Mouse (Mus musculus): ENCODE measurements around the gene Agmo.

Agmo gene

DNA sequence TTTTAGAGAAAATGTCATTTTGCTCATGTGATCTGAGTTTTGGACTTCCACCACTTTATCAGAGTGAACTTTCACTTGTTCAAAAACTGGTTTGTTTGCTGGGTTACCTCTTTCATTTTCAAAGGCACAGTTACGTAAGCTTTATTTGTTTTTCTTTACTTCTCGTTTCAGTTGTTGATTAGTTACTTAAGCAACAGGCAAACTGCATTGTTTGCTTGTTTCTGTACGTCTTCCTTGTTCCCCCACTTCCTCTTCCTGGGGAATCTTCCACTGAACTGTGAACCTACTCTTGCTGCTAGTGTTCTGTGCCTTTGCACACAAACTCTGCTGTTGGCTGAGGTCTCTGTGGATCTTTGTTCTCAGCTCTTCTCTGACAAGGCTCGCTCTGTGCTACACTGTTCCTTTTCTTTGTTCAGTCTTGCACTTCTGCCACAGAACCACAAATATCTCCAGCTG lies at the start of gene Agmo:
Gene Agmo, plus strand, starts transcription at position 76 of the 456 bp plus-strand sequence.
- peak; percentile 46 for DNase-seq

DNA sequence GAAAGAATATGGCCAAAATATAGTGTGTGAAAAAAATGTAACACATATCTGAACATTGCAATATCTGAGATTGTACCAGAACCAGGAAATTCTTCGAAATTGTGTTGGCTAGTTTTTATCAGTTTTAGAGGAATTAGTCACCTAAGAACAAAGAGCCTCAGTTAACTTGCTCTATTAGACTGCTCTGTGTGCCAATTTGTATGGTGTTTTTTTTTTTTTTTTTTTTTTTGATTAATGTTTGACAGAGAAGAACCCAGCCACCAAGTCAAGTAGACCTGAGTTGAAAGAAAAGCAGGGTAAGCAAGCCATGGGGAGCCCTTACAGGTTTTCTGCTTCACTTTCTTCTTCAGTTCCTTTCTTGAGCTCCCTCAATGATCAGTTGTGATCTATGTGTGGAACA lies 10.3 kb upstream of the Agmo start:
- DNase-seq, result no peak

DNA sequence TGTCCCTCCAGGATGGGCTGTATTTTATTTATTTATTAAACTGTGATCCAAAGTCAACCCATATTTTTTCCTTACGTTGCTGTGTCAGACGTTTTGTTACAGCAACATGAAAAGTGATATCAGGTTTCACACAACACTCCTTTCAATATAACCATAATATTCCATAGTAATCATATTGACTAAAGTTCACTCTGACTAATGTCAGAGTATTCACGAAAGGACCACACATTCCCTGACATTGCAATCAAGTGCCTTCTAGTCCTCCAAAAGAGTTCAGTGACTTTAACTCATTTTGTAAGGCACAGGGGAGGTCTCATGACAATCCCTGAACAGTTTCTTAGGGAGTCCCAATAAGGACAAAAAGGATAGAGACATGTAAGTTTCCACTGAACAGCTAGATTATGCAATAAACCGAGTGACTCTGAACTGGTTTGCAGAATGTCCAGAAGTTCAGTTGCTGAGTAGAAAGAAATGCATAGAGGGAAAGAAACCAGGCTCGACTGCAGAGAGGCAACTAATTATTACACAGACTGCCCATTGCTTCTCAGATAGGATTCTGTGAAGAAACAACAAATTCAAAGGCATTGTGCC lies 371 bp upstream of the Agmo start:
- peak; percentile 33 for DNase-seq

DNA sequence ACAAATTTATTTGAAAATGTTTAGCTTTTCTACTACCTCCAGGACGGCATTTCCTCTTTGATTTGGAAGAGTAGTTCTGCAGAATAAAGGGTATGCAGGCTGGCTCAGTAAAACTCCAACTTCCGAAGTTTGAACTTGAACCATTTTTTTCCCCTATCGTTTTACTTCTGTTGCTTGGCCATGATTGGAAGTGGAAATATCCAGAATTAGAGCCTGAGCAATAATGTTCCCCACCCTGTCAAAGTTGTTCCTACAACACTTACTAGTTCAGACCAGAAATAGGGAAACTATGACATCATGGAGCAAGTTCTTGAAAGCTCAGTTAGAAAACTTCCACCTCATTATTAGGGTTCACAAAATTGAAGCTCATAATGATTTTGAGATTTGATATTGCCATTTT lies 1.0 kb downstream of the Agmo start:
- peak; percentile 20 for DNase-seq

DNA sequence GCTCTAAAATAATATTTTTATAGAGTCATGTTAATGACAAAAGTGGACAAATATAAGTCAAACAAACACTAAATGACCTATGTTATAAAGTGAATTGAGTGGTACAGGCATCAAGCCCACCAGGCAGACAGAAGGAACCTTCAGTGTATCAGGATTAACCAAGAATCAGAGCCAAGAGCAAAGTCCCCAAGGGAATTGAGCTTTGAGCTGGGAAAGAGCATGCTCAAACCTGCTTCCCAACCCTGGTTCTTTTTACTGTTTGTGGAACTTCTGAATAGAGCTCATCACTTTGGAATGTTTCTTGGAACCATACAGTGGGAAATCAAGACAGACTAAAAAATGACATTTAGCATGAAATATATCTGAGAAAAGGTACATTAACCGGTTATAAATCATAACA lies 3.4 kb downstream of the Agmo start:
- DNase-seq, result no peak

DNA sequence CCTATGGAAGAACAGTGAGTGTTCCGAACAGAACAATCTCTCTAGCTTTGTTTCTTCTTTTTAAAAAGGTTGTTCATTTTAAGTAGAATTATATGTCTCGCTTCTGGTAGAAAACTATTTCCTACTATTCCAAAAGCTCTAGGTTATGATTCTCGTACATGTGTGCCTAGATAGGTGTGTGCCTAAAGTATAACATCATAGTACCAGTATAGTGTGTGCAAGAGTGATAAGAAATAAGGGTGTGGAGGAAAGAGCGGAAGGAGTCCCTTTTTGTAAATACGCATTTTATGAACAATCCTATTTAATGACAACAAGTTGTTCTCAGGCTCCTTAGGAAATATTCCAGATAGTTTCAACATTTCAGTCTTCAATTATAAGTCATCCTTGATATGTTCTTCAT lies 10.2 kb downstream of the Agmo start:
- no peak for DNase-seq

DNA sequence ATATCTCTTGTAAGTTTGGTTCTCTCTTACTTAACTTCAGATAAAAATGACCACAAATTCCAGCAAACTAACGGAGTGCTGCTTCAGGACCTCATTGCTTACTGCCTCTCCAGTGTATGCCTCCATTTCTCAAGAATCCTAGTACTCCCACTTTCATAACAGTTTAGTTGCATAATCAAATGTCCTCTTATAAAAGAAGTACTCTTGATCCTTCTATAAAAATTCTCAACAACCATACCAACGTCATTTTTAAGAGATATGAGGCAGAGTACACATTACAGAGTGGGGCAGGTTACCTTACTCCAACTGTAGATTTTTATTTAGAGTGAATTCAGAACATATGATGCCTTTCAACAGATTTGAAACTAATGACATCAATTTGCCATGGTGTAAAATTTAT lies 15.7 kb downstream of the Agmo start:
- peak; percentile 37 for DNase-seq

DNA sequence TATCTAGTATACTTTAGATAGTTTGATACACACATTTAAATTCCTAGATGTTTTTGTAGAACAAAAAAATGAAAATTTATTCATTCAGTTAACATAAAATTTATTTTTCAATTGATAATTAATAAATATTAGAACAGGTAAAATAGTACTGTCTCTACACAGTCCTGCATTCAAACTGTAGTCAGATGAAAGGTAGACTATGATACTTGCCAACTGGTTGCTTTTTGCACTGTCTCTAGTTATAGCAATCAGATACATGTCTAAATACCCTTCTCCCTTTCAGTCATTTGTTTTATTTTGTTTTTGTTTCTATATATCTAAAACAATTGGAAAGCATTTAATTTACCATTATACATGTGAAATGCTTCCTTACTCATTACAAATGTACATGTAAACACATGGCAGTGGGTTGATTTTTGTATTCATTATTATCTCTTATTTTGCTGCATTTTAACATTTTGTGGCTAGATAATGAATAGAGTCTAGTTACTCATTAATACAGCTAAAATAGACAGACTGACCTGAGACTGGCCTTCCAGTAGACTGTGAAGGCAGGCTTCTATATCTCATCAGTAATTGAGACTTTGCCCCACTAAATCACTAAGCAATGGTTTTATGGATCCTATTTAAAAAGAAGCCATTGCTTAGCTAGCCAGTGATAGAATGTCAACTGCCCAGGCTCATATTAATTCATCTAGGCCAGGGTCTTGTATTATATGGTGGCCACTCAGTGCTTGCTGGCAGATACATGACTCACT lies 18.5 kb downstream of the Agmo start:
- no peak for DNase-seq

DNA sequence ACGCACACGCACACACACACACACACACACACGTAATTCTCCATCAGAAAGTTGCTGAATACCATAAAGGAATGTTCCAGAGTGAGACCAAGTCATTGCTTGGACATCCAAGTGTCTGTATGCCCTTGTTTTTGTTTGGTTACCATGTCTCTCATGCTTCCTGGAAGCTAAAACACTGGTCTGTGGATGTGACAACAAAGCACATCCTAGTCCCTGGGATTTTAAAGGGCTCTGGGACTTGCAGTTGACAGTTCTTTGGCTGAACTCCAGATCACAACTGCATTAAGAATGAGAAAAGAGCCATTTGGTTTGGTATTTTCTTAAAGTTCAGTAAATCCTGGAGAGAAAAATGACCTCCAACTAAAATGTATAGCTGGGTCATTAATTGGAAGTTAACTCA lies 22.2 kb downstream of the Agmo start:
- DNase-seq, result no peak

DNA sequence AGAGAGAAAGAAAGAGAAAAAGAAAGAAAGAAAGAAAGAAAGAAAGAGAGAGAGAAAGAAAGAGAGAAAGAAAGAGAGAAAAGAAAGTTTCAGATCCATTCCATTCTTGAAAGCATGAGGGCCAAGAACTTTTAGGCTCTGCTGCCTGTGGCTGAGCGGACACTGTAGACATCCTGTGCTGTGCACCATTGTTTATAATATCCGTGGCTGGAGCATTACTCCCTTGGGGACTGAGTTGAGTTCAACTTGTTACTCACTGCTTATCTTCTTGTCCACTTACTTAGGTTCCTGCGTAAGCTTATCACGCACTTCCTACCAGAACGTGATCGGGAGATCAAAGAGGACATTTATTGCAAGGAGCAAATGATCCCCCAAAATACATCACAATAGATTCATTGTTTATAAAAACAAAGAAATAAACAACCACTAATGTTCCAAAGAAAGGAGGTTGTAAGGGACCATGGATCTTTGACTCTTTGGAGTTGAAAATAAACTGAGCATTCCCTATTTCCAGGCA lies 27.3 kb downstream of the Agmo start:
- no peak for DNase-seq

DNA sequence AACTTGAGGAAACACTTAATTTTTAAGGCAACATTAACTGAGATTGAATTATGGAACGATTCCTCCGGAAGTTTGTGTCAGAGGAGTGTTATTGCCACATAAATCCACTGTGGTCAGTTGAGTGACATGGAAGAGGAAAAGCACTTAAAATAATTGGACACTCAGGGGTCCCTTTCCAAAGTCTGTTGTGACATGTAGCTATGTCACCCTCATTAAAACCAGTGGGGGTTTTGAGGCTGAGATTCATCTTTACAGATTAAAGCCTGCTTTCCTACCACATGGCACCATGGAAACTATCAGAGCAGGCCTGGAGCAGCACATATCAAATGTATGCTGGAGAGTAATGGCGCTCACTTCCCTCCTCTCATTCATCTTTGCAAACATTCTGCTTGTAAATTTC lies 31.2 kb downstream of the Agmo start:
- DNase-seq, result no peak

DNA sequence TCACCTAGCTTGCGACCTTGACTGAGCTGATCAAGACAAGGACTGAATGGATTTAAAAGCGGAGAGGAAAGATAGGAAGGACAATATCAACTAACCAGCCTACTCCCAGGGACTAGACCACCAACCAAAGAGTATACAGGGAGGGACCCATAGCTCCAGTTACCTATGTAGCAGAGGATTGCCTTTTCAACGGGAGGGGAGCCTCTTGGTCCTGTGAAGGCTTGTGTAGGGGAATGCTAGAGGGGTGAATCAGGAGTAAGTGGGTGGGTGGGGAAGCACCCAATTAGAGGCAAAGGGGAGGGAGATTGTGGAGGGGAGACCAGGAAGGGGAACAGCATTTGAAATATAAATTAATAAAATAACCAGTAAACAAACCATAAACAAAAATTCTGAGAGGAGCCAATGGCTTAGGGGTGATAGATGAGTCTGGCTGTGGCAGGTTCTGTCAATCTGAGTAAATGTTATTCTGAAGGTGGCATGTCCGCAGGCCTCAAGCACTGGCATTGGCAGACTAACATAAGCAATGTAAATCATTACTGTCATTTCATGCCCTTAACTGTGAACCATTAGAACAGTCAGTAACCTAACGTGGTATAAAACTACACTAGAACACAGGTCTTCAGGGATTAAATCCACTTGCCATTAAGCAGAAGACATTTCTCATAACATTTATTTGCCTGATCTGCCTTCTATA lies 32.7 kb downstream of the Agmo start:
- no peak for DNase-seq

DNA sequence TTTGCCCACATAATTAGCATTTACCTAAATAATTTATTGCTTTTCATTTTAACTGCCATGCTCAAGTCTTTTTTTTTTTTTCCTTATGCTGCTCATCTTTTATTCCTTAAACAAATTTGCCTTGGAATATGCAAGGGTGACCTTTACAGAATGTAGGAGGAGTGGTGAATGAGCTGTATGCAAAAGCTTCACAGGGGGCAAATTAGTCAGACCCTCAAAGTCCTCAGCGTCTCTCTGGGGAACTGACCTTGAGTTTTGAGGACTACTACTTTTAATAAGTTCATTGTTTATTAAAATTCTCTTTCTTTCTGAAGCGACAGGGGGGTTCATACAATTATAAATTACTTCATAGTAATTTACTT lies 33.2 kb downstream of the Agmo start:
- no peak for DNase-seq

DNA sequence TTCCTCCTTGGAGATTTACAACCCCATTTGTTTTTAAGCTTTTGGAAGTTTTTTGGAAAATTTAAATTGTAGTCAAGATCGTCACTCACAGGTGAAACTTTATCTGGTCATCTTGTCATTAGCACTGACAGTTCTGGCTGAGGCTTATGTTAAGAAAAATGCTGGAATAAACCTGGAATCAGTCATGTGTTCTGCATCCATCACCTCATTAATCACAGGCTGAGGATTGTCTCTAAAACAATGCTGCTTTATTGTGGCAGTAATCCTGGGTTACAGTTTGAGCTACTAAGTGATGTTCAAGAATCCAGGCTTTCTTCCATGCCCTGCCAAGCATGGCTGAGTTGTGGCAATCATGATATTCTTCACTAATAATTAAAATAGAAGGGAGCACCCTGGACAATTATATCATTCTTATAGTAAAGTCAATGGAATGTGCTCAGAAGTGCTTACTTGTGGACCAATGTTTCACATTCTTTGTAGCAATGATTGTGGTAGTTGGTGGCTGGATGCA lies 65.6 kb downstream of the Agmo start:
- no peak for DNase-seq

DNA sequence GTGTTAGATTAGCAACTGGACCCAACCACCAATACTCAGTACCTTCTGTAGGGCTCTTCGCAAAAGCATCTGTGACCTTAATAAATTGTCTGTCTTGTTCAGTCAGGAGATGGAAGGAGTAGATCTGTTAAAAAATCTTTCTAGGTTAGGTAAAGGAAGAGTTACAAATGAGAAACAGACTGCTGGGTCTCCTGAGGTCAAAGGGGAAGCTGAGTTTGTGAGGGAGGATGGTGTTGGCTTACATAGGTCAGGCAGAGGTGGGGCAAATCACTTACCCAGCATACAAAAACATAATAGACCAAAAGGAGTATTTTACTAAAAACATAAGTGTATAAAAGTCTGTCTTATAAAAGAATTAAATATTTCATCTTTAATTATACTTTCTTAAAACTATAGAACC lies 69.3 kb downstream of the Agmo start:
- no peak for DNase-seq

DNA sequence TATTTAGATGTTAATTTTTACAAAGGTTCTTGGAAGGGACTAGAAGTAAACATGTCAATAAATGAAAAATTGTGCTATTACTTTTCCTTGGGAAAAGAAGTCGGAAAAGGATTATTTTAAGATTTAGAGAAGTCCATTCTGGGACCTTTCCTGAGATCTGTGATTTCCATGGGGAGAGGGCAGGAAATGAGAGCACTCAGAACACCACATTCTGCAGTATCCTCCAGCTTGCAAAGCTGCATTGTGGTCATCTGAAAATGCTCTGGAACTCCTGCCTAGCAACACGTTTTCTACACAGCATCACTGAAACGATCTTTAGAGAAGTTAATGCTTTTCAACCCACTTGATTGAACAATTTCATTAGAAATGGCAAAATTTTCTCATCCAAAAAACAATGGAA lies 81.4 kb downstream of the Agmo start:
- DNase-seq, result no peak

DNA sequence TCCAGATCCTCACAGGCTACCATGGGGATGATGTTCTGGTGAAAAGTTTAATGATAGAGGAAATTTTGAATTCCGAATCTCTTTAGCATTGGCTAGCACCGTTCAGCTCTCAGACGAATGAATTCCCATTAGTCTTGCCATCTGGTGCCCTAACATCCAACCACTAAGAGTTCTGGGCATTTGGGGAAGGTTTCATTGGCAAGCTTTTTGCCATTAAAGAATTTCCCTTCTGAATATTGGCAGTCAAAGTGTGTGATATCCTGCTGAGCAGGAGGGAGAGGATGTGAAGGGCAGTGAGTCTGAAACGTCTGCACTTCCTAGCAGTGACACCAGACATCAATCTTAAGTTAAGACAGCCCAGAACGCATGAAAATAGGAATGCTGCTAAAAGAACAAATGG lies 93.5 kb downstream of the Agmo start:
- DNase-seq, result no peak

DNA sequence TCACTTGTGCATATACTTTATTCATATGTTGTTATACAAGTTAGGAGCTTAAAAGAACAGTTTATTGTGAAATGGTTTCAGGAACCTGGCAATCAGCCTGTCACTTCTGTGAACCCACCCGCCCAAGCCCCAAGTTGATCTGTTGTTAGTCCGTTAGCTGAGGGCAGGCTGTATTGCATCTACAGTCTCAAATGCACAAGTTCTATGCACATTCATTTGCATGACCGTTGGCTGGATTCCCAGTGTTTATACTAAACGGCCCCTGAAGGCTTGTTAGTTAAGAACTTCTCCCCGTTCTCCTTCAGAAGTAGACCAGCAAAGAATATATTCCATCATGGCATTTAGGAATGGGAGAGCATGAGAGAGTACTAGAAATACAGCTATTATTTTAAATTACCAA lies 102.8 kb downstream of the Agmo start:
- DNase-seq, result no peak

DNA sequence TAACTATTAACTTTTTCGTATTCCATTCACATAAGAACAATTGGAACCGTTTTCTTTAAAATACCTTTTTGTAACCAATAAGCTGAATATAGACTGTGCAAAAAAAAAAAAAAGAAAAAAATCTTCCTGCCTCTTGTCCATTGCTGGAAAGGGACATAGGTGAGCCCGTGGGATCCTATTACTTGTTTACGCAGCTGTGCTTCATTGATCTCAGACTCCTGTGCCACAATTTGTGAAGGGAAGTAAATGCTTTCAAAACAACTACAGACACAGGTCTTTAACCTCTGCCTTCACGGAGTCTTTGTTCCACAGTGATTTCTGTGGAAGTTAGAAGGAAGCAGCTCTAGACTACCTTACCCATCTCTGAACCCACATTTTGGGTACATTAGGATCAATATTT lies 104.3 kb downstream of the Agmo start:
- DNase-seq, result no peak

DNA sequence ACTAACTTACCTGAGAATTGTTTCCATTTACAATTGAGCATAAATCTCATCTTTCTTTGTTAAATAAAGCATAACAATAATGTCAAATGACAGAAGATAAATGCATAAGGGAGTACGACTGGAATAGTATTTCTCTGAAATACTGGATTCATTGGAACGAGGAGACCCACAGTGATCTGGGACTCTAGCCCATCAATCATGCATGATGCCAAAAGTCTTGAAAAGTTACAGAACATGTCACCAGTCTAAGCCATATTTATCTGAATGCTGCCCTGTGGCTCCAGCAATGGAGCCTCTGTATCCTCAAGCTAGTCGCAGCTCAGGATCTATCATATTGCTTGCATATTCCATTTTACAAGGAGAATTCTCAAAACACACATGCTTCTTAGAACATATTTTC lies 150.9 kb downstream of the Agmo start:
- DNase-seq, result no peak

DNA sequence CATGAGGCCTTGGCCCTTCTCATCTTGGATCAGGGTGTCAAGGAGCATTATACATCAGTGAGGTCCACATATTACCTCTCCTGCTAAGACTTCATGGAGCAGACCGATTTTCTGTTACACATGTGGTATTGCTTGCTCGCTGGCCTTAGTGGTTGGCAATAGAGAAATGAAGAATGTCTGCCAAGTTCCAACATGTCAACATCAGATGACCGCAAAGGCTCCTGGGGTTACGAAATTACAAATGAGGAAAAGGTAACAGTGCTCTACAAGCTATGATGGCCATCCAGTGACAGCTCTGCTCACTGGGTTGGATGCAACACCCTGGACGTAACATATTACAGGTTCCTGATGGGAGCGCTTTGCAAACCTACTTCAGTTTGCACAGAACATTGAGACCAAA lies 161.1 kb downstream of the Agmo start:
- peak; percentile 6 for DNase-seq

DNA sequence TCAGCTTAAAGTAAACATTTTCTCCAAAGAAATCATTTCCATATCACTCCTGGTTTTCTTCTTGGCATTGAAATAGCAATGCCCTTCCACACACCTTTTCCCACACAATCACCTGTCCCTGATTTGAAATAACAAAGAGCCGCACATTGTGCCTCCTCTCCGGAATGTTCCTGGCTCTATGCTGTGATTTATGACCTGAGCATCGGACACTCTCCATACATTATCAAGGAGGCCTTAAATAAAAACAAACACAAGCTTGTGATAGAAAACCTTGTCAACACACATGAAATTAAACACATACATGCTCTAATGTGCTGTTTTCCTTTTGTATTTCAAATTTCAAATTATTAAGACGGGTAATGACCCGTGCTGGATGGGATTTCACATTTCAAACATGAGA lies 184.9 kb downstream of the Agmo start:
- DNase-seq, result no peak

DNA sequence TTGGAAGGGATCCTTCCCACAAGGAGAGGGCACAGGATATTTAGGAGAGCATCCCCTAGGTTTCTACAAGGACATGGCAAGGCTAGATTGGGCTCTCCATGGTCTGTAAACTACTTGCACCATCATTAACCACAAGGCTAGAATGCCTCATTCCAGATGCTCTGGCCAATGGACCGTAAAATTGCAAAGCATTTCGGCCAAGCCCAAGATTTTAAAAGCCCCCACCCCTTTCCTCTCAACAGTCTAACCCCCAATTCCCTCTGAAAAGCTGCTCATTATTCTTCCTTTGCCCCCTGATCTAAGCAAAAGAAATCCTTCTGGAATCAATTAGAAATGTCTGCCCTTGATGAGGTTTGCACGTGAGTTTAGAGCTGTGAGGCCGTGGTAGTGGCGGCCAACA lies 185.3 kb downstream of the Agmo start:
- no peak for DNase-seq

DNA sequence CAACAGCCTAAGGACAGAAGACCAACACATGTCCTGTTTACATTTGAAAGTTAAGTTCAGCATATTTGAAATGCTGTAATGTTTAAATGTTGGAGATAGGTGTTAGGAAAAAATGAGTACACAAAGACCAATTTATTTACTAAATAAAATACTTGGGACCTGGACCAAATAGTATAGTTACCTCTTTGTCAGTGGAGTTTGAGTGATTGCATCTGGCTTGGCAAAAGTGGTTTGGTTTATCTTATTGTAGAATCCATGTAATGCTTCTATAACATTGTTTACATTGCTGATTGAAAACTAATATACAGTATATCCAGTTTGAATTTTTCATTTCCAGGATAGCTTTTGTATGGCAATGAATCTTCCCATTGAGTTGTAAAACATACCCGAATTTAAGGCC lies 193.0 kb downstream of the Agmo start:
- DNase-seq, result no peak

All from lung, postnatal 36 days (tissue).